Mouse (Mus musculus) right cerebral cortex, postnatal 36 days (tissue): Measurements from ENCODE around the gene Sntb2.
"Not testable (repeated sequence)": the region's sequence is repeated elsewhere in the genome, so short reads cannot be mapped to it uniquely, and the experiment has no call there.

ENCODE experiments used
- DNase-seq, 2 experiments: peaks; one replicate each; pipeline ENCODE4 v3.0.0; 2022; ENCODE audit warnings: low spot score in 2 of 2, mixed read lengths in 1 of 2

Gene Sntb2

DNA sequence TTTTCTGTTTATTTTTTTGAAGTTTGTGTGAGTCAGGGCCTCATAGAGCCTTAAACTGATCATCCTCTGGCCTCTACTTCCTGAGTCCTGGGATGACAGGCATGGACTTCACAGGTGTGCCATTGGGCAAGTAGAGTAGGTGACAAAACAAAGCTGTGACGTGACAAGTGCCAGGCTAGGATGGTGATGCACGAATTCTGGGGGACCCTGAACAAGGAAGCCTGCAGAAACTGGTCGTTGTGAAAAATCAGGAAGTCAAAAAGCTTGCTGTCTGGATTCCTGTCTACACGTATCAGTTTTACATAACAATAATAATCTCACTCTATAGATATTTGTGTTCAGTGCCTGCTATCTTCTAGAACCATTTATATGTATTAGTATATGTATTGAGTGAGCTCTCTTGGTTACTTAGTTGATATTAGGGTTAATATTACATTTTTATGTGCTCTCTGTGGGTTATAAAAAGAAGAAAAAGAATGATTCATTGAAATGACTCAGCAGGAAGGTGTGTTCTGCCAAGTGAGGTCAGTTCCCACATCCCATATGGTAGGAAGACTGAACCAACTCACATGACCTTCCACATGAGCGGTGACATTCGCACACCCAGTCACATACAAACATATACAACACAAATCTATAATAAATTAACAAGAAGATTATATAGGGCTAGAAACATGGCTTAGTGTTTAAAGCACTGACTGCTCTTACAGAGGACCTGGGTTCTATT is 37.2 kb downstream of the Sntb2 start:
- no peak for DNase-seq

DNA sequence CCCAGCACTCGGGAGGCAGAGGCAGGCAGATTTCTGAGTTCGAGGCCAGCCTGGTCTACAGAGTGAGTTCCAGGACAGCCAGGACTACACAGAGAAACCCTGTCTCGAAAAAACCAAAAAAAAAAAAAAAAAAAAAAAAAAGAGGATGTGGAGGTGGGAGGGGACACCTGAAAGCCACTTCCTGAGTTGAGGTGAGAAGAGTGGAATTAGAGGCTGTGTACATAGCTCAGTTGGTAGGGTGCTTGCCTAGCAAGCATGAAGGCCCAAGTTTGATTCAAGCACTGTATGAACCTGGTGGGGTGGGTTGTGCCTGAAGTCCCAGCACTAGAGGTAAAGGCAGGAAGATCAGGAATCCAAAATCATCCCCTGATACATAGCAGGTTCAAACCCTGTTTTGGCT is 38.0 kb downstream of the Sntb2 start:
- DNase-seq: not testable (repeated sequence)

DNA sequence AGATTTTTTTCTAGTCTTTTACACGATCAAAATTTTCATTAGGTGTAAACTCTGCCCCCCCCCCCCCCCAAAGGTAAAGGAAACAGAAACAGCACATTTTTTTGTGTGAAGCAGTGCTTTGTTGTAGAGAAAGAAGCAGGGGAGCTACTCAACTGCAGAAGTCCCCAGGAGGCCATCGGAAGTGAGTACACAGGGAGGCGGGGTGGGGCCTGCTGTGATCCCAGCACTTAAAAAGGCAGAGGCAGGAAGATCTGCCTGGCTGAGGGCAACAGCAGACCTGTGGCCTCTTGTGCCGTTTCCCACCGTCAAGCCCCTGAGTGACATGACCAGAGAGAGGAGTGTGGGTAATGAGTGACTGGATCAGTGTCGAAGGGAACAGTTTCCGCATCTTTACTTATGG is 39.2 kb downstream of the Sntb2 start:
- DNase-seq: no peak

DNA sequence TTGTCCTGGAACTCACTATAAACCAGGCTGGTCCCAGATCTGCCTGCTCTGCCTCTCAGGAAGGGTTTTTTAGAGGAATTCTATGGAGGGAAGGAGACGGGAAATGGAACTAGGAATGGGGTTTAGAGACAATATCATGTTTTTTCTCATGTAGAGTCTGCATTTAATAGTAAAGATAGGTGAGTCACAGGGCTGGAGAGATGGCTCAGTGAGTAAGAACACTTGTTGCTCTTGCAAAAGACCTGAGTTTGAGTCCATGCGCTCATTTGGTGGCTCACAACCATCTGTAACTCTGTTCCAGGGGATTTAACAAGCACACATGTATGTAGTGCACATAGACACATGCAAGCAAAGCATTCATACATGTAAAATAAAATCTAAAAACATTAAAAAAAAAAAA is 40.2 kb downstream of the Sntb2 start:
- no peak for DNase-seq

DNA sequence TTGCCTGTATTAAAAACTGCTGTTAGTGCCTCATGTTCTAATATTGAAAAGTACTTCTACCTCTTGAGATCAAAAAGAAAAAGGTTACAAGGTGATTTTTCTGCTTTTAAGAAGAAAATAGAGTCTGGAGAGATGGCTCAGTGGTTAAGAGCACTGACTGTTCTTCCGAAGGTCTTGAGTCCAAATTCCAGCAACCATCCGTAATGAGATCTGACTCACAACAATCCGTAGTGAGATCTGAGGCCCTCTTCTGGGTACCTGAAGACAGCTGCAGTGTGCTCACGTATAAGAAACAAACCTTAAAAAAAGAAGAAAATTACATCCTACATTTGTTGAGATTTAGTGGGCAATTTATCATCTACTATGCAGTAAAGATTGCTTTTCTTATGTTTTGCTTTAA is 40.9 kb downstream of the Sntb2 start:
- no peak for DNase-seq

DNA sequence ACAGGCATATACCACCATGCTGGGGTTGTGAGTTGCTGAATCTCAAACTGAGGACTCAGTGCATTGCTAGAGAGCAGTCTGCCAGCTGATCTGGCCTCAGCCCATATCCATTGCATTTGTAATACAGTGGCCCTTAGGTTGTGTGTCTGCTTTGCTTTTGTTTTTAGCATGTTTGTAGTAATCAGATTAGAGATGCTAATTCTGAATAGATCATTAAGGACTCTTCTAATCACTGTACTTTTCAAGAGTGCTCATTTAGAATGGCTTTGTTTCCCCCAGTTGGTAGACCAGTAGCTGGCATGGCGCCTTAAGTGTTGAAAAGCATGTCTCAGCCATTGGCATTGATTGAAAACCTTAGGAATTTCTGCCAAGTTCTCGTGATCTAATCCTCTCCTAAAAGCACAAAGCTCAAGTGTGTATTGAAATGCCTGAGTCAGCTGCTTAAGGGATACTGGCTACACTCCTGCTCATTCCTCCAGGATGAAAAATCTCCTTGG is 43.3 kb downstream of the Sntb2 start:
- no peak for DNase-seq

DNA sequence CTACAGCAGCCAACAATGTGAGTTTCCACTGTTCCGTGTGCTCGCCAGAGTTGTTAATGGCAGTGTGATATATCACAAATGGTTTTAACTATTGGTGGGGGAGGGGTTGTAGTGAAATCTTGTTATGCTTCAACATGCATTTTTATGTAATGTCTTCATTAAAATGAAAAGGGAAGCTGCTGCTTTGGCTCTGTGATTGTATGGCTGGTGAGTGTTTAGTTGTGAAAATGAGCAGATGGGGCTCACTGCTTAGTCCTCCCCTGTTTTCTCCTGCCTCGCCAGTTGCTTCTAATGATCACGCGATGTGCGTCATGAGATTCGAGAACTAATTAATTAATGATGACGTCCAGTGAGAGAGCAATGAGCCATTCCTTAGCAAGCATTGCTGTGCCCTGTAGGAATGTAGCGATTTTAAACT is 49.9 kb downstream of the Sntb2 start:
- no peak for DNase-seq

DNA sequence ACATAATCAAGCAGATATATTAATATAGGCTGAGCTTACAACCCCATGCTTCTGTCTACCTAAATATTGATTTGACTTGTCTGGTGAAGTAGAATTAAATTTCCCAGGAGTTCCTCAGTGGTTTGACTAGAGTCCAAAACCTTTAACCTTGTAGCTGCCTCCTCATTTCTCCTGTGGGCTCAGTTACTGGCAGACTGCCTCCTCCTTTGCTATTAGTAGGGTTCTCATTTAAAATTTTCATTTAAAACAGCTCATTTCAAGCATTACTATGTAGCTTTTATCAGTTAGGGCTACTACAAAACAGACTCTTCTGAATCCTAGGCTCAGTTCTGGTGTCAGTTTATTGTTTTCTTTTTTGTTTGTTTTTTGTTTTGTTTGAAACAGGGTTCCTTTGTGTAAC is 50.4 kb downstream of the Sntb2 start:
- no peak for DNase-seq

DNA sequence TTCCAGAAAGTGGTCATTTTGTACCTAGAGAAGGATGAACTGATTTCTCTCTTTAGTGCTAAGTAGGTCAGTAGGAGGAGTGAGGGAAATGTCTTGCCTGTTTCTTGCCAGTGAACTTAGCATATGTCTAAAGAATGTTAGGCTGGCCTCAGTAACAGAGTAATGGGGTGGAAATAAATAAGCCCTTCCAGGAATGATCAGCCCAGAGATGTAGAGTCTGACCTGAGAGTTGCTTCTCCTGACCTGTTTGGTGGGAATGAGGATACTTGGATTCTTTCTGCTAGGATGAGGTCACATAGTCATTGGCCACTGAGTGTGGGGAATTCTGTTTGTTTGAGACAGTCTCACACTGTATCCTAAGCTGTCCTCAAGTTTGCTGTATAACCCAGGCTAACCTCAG is 52.0 kb downstream of the Sntb2 start:
- no peak for DNase-seq

DNA sequence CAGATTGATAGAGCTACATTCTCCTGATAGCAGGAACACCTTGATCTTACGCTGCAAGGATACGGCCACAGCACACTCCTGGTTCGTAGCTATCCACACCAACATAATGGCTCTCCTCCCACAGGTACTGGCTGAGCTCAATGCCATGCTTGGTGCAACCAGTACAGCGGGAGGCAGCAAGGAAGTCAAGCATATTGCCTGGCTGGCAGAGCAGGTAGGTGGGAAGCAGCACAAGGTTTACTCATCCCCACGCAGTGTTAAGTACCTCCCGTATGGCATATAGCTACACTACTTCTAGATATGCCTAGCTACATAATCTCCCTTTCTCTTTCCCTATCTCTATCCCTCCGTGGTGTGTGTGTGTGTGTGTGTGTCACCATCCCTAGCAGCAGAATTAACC is 55.8 kb downstream of the Sntb2 start:
- DNase-seq: peak in 1 of 2 experiments; percentile 41

DNA sequence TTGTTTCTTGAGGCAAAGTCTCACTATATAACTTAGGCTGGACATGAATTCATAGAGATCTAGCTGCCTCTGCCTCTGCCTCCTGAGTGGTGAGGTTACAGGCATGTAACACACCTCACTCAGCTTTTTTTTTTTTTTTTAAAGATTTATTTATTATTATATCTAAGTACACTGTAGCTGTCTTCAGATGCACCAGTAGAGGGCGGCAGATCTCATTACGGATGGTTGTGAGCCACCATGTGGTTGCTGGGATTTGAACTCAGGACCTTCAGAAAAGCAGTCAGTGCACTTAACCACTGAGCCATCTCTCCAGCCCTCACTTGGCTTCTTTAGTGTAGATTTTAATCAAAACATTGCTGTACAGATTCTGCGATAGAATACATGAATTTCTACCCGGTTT is 60.8 kb downstream of the Sntb2 start:
- not testable (repeated sequence) for DNase-seq

DNA sequence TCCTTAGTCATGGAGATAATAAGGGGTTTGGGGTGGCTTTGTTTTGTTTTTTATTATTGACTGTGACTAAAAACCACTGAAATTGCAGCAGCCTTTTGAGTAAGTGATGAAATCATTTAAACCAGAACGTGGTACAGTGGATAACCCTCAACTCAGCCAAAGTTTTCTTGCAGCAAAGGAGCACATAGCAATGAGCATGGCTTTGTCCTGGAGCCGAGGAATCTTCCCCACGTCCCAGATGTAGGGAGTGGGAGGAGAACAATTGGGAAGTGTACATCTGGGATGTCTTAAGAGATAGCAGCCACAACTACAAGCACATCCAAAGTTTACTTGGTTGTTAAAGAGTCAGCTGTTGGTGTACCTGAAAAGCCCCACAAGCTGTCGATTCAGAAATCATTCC is 61.9 kb downstream of the Sntb2 start:
- DNase-seq: no peak

DNA sequence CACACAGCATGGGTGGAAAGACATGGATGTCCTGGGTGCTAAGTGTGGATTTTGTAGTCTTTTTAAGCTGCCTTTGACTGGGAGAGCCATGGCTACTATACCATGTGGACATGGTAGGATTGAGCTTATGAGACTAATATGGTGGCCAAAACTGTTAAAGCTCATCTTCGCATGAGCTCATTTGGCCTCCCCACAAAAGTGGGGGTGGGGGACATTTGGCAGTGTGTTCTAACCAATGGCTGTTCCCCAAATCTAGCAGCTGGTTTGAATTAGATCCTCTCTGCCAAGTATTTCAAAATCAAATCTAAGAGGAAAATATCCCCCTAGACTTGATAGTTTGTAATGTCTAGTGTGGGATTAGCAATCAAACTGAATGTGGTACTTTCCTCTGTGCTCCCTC is 63.5 kb downstream of the Sntb2 start:
- DNase-seq: no peak

DNA sequence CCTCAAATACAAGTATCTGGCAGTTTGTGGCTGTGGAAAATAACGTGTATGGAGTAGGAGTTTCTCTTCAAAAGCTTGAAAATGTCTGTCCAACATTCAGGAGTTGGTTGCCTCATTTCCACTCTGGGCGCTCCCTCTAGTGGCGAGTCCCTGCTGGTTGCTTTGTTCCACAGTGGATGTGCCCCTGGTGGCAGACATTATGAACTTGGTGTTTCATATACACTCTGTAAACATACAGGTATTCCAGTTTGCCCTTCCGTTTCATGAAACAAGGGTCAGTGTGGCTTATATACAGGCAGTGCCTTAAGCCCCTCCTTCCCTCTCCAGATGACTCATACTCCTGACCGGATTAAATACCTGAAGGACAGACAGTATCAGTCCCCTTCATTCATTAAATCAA is 67.0 kb downstream of the Sntb2 start:
- DNase-seq: peak; percentile 76 to 78

DNA sequence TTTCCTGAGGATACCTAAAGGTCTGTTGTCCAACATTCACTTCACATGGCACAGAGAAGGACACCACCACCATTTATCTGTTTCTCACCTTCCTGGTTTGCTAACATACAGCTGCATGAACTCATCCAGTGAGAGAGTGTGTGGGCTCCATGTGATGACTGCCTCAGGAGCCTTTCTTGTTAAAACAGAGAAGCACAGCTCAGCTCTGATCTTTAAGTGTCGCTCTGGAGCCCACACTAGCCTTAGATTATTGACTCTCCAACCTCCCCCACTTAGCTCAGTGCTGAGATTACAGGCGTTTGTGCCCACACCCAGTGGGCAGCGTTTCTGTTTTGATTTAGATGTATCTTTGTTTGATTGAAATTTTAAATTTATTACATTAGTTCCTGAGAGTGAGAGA is 72.2 kb downstream of the Sntb2 start:
- DNase-seq: peak; percentile 40 to 41

DNA sequence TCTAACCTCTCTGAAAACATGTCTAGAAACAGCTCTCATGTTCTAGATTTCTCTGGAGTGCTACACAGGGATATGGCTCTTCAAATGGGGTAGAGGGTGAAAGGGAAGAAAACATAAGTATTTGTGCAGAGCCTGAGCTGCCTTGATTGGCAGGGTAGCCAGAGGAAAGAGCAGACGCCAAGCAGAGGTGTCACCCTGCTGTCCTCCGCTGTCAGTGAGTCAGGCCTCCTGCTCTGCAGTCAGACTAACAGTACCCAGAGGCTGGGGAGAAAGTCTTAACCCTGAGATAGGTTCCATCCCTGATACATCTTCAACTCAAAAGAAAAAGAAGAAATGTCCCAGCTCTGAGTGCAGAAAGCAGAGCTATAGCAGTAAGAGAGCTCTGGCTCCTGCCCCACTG is 77.1 kb downstream of the Sntb2 start:
- DNase-seq: no peak

DNA sequence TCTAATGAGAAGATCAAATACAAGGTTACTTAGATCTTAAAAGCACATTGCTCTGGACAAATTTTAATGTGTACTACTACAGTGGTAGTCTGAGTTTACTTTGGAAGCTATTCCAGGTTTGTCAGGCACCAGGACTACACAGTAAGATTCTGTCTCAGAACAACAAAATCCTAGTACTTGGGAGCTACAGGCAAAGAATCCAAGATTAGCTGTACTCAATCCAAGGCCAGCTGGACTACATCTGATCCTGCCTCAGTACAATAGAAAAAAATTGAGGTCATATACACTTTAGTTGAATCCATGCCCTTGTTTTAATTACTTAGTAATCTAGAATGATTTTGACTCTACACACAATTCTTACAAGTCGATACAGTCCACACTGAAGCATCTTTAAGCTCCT is 79.4 kb downstream of the Sntb2 start:
- no peak for DNase-seq

DNA sequence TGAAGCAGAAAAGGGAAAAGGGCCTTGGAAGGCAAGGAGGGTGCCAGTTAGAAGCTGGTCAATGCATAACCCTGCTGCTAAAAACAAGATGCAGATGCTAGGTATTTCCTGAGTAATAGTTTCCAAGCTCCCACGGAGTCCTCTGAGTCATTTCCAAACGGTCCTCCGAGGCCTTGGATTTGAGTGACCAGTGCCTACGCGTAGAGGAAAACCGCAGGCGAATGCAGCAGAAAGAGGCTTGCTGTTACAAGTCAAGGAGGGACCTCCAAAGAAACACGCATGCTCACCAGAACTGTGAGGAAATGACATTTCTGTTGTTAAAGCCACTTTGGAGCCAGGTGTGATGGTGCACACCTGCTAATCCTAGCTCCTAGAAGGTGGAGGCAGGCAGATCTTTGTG is 87.9 kb downstream of the Sntb2 start:
- no peak for DNase-seq

DNA sequence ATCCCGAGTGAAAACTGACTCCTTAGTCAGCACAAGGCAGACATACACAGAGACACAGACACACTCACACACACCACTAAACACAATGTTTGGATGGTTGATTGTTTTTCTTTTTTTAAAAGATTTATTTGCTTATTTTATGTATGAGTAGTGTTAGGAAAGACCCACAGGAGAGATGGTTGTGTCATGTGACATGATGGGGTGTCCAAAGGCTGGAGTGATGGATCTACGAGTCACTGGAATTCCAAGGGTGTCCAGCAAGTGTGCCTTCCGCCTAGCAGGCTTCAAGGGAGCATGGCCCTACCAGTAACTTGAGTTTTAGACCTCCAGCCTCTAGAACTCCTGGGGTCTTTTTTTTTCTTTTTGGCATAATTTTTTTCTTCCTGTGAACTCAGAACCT is 93.8 kb downstream of the Sntb2 start:
- no peak for DNase-seq

DNA sequence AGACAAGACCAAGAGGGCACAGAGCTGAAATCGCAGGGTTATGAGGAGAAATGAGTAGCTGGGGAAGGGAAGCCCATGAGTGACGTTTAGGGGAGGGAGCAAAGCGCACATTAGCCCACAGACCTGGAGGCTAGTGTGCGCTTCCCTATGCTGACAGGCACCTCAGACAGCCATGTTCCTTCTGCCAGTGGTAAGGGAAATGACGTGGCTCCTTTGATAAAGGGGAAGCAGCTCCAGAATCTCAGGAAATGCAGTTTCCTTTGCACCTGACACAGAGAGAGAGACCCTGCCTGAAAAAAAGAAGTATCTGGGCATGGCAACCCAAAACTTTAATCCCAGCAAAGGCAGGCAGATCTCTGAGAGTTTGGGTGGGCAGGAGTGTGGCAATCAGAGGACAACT is 94.5 kb downstream of the Sntb2 start:
- DNase-seq: no peak

DNA sequence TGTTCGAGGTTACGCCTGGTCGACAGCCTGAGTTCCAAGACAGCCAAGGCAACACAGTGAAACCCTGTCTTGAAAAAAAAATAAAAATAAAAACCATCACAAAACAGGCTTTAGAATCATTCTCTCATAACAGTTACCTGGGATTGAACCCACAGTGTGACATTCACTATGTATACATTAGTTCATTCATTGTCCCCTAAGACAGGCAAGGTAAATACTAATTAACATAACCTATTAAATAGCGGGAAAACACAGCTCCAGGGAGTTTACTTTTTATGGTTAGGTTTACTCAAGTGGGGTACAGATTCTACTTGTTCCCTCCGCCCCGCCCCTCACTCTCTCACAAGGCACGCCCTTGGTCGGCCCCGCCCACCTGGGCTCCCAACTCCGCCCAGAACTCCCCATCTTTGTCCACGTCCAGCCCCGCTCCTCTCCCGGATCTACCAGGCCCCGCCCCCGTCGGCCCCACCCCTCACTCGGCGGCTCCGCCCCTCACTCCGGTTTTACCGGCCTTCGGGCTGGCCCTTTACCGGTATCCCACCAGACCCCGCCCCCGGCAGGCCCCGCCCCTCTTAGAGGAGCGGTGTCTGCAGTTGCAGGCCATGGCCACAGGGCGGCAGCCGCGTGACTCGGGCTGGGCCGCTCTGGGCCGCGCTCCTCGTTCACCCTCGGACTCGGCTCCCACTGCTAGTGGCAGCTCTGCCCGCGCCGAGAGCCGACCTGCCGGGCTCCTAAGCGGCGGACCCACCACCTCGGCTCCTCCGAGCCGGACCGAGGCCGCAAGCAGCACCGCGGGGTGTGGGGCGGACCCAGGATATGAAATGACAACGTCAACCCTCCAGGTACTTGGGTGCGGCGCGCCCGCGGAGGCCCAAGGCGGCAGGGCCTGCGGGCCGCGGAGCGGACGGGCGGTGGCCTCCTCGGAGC is 95.4 kb downstream of the Sntb2 start, which contains the start of gene Vps4a:
TSS of gene Vps4a (plus strand) at position 573 of the 927 bp plus-strand sequence.
- DNase-seq: peak; percentile 91 to 92

DNA sequence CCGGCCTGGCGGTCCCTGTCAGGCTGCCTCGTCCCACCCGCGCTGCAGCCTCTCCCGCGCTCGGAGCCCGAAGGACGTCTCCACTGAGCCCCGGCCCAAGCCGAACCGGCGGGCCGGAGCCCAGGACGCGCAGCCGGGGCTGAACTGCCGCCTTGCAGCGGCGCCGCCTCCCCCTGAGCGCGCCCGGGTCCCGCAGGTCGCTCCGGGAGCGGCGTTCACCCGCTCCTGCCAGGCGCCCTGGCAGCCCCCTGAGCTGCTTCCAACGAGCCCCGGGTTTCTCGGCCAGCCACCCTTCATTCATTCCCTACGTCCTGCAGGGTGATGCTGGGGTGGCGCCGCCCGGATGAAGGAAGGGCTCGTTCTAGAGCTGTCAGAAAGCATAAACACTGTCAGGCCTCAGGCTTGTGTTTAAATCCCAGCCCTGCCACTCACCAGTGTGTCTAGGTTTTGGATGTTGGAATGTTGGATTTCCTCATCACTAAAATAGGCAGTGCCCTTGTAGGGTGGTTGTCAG is 96.1 kb downstream of the Sntb2 start:
- DNase-seq: peak; percentile 10 to 14

DNA sequence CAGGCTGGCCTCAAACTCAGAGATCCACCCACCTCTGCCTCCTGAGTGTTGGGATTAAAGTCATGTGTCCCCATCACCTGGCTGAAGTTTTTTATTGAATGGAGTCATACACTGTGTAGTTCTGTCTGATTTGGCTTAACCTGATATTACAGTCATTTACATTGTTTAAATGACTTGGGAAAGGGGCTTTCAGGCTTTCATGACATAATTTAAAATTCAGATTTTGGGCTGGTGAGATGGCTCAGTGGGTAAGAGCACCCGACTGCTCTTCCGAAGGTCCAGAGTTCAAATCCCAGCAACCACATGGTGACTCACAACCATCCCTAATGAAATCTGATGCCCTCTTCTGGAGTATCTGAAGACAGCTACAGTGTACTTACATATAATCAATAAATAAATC is 98.1 kb downstream of the Sntb2 start:
- DNase-seq: not testable (repeated sequence)
